Mouse (Mus musculus) liver, postnatal 0 days (tissue): ENCODE measurements around the gene Myoc. TPM values are rescaled to one million over a fixed set of nuclear protein-coding genes. Genes with fewer than 3 reads are reported as not detected.

Source experiments
- ATAC-seq: fragments of 200-750 bp; cut with Nextera tagmentation; 2 replicates; pipeline ENCODE4 v1.8.0; 2017; ENCODE audit warnings: mild to moderate bottlenecking, moderate library complexity
- DNase-seq: peaks from one replicate; pipeline ENCODE4 v3.0.0-alpha.2; 2016
- H3K27ac ChIP-seq: fragments of 300-500 bp; sonication (generic); 2 replicates; pipeline ENCODE4 v1.5.1; 2014; ENCODE audit warnings: antibody characterized with exemption, moderate library complexity, mild to moderate bottlenecking, low read depth
- H3K27me3 ChIP-seq: fragments of 300-500 bp; sonication (generic); 2 replicates; pipeline ENCODE4 v1.6.1; 2014; ENCODE audit warnings: low read length, control low read depth, mixed read lengths; ENCODE audit not compliant: insufficient read depth
- H3K36me3 ChIP-seq: fragments of 300-500 bp; sonication (generic); replicated peaks from 2 replicates; pipeline ENCODE4 v1.6.1; 2014; ENCODE audit warnings: mild to moderate bottlenecking, control low read depth, low read length, moderate library complexity, mixed read lengths; ENCODE audit not compliant: insufficient read depth
- H3K4me1 ChIP-seq: fragments of 300-500 bp; sonication (generic); 2 replicates; pipeline ENCODE4 v1.6.1; 2014; ENCODE audit warnings: antibody characterized with exemption, mild to moderate bottlenecking, control low read depth; ENCODE audit not compliant: insufficient read depth
- H3K4me2 ChIP-seq: fragments of 300-500 bp; sonication (generic); 2 replicates; pipeline ENCODE4 v1.6.1; 2014; ENCODE audit warnings: low read depth, mild to moderate bottlenecking, low read length, moderate library complexity, mixed read lengths
- H3K4me3 ChIP-seq: fragments of 300-500 bp; sonication (generic); 2 replicates; pipeline ENCODE4 v1.5.1; 2014; ENCODE audit warnings: low read depth, low read length
- H3K9ac ChIP-seq: fragments of 300-500 bp; sonication (generic); replicated peaks from 2 replicates; pipeline ENCODE4 v1.6.1; 2014; ENCODE audit warnings: mild to moderate bottlenecking, moderate library complexity
- H3K9me3 ChIP-seq: fragments of 300-500 bp; sonication (generic); 2 replicates; pipeline ENCODE4 v1.6.1; 2016; ENCODE audit warnings: mild to moderate bottlenecking, control low read depth, low read length, mixed read lengths
- CTCF ChIP-seq: sonication (generic); IDR thresholded peaks from 2 replicates; pipeline ENCODE4 v1.5.1; 2016; ENCODE audit warnings: antibody characterized with exemption, low read depth
- EP300 ChIP-seq: IDR thresholded peaks from 2 replicates; pipeline ENCODE4 v1.6.1; 2016; ENCODE audit warnings: antibody characterized with exemption, low read depth, mild to moderate bottlenecking
- WGBS: fragments of 180-500 bp; shearing (Covaris S2); extraction: QIAGEN DNeasy Blood & Tissue Kit; methylation state at CpG from one replicate; pipeline ENCODE4 v1.1.7; 2014; ENCODE audit not compliant: insufficient replicate concordance; 5-methylcytosine and 5-hydroxymethylcytosine counted together
- polyA plus RNA-seq: library from polyadenylated mRNA; unstranded; fragments of >200 nt; fragmentation: Nextera tagmentation; extraction: Ambion mirVana; gene quantifications from 2 replicates; pipeline ENCODE4 v1.2.1, GENCODE M21; 2015

The Myoc gene
- not detected in 2 replicates for polyA plus RNA-seq

DNA sequence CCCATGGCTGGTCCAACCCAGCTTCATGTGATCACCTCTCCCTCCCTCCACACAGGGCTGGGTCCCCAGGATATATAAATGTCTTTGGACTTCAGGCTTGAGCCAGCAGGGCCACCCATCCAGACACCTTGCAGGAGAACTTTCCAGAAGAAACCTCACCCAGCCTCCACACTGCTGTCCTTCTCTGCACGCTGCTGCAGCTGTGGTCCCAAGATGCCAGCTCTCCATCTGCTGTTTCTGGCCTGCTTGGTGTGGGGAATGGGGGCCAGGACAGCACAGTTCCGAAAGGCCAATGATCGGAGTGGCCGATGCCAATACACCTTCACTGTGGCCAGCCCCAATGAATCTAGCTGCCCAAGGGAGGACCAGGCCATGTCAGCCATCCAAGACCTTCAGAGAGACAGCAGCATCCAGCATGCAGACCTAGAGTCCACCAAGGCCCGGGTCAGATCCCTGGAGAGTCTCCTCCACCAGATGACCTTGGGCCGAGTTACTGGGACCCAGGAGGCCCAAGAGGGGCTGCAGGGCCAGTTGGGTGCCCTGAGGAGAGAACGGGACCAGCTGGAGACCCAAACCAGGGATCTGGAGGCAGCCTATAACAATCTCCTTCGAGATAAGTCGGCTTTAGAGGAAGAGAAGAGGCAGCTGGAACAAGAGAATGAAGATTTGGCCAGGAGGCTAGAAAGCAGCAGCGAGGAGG is at the start of gene Myoc:
Gene Myoc (plus strand): TSS at position 105 of the 700 bp plus-strand sequence.
- no peaks in the 10 kb centered on the region for H3K9me3 ChIP-seq
- 70% methylated on average over 10 of the region's 10 CpGs for WGBS
- DNase-seq, result no peak
- TF ChIP-seq EP300 (no peak), CTCF (no peak)
- no peaks in the 10 kb centered on the region for H3K4me1 ChIP-seq
- no peak for ATAC-seq
- no peak within 1 kb of the TSS for H3K4me2 ChIP-seq
- no peak within 1 kb of the TSS for H3K27ac ChIP-seq
- H3K4me3 ChIP-seq, result no peak within 1 kb of the TSS
- H3K9ac ChIP-seq, result no peak within 1 kb of the TSS
- no peaks in the 10 kb centered on the region for H3K27me3 ChIP-seq
- no peaks in the 10 kb centered on the region for H3K36me3 ChIP-seq

DNA sequence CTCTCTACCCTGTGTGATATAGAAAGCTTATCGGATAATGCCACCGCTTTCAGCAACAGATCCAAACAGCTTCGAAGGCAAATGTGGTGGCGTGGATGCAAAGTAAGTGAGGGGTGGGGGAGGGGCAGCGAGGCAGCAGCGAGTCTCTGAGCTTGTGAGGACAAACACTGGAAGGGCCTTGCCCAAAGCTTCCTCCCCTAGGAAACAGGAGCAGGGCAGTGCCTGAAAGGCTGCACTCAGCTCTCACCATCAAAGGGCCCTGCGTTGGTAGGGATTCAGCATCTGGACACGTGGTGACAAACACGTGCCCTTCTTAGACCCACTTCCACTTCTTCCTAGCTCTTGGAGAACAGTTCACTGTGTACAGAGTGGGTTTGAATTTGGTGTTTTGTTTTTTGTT is 49.5 kb upstream of the Myoc start:
- Histone ChIP-seq H3K27me3 (no peaks in the 10 kb centered on the region), H3K9ac (no peak overlapping the region), H3K4me1 (no peaks in the 10 kb centered on the region), H3K4me2 (no peak overlapping the region), H3K27ac (no peak overlapping the region), H3K9me3 (no peaks in the 10 kb centered on the region), H3K4me3 (no peak overlapping the region), H3K36me3 (peaks cover 25% of the 10 kb centered on the region)
- no peak for DNase-seq
- no peak for ATAC-seq
- 46% methylated on average over 9 of the region's 9 CpGs for WGBS
- TF ChIP-seq EP300 (no peak), CTCF (no peak)

DNA sequence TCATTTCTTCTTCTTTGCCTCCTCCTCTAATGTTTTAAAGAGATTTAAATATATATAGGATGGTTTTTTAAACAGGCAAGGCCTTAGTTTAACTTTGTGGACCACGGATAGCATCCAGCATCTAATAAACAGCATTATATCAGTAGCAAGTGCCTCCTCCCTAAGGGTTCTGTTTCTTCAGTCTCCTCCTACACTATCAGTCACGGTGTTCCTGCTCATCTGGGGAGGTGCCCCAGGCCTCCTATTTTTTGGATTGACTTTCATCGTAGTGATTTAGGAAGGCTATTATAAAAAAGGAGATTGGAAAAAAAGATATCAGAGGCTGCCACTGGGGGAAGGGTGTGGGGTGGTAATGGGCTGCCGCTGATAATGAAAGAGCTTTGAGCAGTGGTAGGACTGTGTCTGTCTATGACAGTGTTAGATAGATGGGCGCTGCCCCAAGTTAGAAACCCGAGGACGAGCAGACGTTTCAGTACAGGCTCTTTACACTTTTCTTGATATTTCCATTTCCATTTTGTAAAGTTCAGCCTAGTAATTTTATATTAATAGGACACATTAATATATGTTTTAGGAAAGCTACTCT is 48.4 kb upstream of the Myoc start:
- TF ChIP-seq EP300 (no peak), CTCF (no peak)
- Histone ChIP-seq H3K4me3 (no peak overlapping the region), H3K4me1 (no peaks in the 10 kb centered on the region), H3K9me3 (no peaks in the 10 kb centered on the region), H3K27me3 (no peaks in the 10 kb centered on the region), H3K9ac (no peak overlapping the region), H3K36me3 (peaks cover 31% of the 10 kb centered on the region), H3K4me2 (no peak overlapping the region), H3K27ac (no peak overlapping the region)
- DNase-seq, result no peak
- WGBS, result 56% methylated on average over 8 of the region's 8 CpGs
- no peak for ATAC-seq

DNA sequence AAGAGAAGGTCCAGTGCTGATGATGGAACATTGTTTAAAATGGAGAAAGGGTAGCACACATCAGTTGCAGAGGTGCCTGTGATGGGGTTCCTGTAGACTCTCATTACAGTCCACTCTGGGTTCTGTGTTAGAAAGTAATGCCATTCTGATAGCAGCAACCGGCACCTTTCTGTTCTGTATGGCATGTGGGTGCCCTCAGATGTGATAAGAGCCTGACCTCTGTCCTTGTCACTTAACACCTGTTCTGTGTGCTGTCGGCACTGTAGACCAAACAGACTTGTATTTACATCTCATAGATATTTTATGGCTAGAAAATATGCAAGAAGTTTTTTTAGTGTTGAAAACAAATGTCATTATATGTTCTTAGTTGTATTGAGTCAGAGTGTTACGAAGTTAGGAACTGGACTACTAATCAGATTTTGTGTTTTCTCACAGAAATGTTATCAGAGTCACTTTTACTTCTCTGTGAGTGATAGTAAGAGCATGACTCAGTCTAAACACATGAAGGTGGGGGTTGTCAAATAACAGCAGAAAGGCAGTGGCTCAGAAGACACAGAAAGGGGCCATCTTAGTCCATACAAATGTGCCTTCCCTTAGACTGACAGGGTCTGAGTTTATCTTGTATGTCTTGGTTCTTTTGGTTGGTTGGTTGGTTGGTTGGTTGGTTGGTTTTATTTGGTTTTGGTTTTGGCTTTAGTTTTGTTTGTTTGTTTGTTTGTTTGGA is 41.4 kb upstream of the Myoc start:
- no peak overlapping the region for H3K27ac ChIP-seq
- peaks cover 28% of the 10 kb centered on the region for H3K36me3 ChIP-seq
- no peak for DNase-seq
- H3K27me3 ChIP-seq, result no peaks in the 10 kb centered on the region
- H3K4me3 ChIP-seq, result no peak overlapping the region
- 51% methylated on average over 3 of the region's 3 CpGs for WGBS
- H3K4me1 ChIP-seq, result no peaks in the 10 kb centered on the region
- no peaks in the 10 kb centered on the region for H3K9me3 ChIP-seq
- no peak for TF ChIP-seq CTCF
- TF ChIP-seq EP300, result no peak
- H3K9ac ChIP-seq, result no peak overlapping the region
- ATAC-seq, result no peak
- H3K4me2 ChIP-seq, result no peak overlapping the region

DNA sequence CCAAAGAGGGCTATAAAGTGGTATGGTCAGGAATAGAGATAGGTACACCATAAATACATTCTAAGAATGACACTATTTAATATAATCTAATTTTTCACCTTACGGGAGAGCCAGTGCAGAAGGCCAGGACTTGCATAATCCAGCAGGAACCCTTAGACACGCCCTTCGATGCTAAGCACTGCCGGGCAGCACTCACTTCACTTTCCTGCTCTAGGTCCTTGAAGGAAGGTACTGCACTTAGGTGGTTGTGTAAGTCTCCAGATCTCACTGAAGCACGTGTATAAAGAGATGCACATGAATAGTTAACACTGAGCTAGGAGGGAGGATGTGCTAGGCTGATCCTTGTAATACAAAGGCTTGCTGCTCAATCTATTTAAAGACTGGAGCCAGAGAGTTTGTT is 39.3 kb upstream of the Myoc start:
- Histone ChIP-seq H3K27ac (no peak overlapping the region), H3K9me3 (no peaks in the 10 kb centered on the region), H3K27me3 (no peaks in the 10 kb centered on the region), H3K4me3 (no peak overlapping the region), H3K36me3 (peaks cover 21% of the 10 kb centered on the region), H3K9ac (no peak overlapping the region), H3K4me1 (no peaks in the 10 kb centered on the region), H3K4me2 (no peak overlapping the region)
- 88% methylated on average over 5 of the region's 5 CpGs for WGBS
- DNase-seq (no peak), ATAC-seq (no peak)
- TF ChIP-seq CTCF (no peak), EP300 (no peak)

DNA sequence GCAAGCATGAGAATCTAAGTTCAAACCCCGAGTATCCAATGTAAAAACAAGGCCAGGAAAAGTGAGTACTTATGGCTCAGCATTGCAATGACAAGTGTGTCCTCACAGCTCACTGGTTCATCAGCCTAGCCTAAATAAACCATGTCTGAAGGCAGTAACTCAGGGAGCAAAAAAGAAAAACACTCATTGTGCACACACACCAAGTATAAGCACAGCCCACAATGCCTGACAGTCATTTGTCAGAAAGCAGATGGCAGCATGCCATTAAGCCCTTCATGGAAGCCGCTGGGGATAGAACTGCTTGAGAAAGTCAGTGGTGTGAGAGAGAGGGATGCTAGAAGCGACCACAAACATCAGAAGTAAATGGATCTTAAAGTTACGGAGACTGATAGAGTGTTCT is 37.7 kb upstream of the Myoc start:
- Histone ChIP-seq H3K9ac (no peak overlapping the region), H3K36me3 (peaks cover 14% of the 10 kb centered on the region), H3K27ac (no peak overlapping the region), H3K9me3 (no peaks in the 10 kb centered on the region), H3K4me3 (no peak overlapping the region), H3K4me1 (no peaks in the 10 kb centered on the region), H3K4me2 (no peak overlapping the region), H3K27me3 (no peaks in the 10 kb centered on the region)
- ATAC-seq (no peak), DNase-seq (no peak)
- TF ChIP-seq CTCF (no peak), EP300 (no peak)
- 88% methylated on average over 4 of the region's 4 CpGs for WGBS
